ENCODE assay signal across 10 mouse cellular contexts in the genomic region with DNA sequence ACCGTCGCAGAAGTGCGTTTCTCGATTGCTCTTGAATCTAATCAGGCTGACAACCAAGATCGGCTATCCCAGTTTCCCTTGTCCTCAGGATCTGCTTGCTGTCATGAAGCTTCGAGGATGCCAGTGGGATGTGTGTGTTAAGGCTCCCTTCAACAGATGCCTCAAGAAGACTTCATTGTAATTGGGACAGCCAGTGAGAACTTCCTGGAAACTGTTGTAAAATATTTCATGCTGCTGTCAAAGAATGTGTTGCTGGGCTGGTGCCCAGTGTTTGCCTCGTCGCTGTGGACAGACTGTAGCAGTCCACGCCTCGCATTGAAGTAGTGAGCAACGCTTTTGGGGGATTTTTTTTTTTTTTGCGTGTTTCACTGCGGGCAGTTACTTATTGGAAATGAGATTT.
DNase-seq lines count a peak whose midpoint lies in the region; ATAC-seq lines count a peak whose summit lies in the region.
"Had no signal": no experiment of that assay in that cellular context is flagged by ENCODE, and none has a peak within 500 bp of the region (broad histone marks: within the 10 kb centered on the region; RNA-seq: fewer than 3 reads in every experiment).

No protein-coding gene starts in this region.

- no peaks in the 10 kb centered on the region for H3K9me3 ChIP-seq in kidney, embryonic 15.5 days (replicated peaks)
- H3K9me3 ChIP-seq: hindbrain, embryonic 15.5 days; liver, embryonic 15.5 days had no signal

- peak; percentile 24 for DNase-seq in adrenal gland, postnatal 14 days
- DNase-seq in adrenal gland, postnatal 25 days, result no peak
- peak; percentile 66 for DNase-seq in kidney, postnatal 14 days
- DNase-seq in large intestine, adult 2 months (ENCODE audit: low read depth, low spot score), result peak; percentile 7
- peak; percentile 51 for DNase-seq in right cerebral cortex, adult 18-20 months
- DNase-seq in adrenal gland, adult 8-10 months, result no peak
- DNase-seq in retina, embryonic 14.5 days (ENCODE audit: low spot score), result no peak

- H3K9ac ChIP-seq in kidney, embryonic 15.5 days, result no peak overlapping the region
- H3K9ac ChIP-seq: hindbrain, embryonic 15.5 days; liver, embryonic 15.5 days had no signal

- H3K27me3 ChIP-seq in kidney, embryonic 15.5 days, result peaks cover 11% of the 10 kb centered on the region
- H3K27me3 ChIP-seq: hindbrain, embryonic 15.5 days; liver, embryonic 15.5 days had no signal

- no peak overlapping the region for H3K4me2 ChIP-seq in kidney, embryonic 15.5 days
- H3K4me2 ChIP-seq: hindbrain, embryonic 15.5 days; liver, embryonic 15.5 days had no signal

- WGBS in kidney, embryonic 15.5 days, result 59% methylated on average over 13 of the region's 13 CpGs
- WGBS in large intestine, adult 2 months, result 33% methylated on average over 13 of the region's 13 CpGs

- H3K36me3 ChIP-seq in kidney, embryonic 15.5 days, result no peaks in the 10 kb centered on the region
- H3K36me3 ChIP-seq: hindbrain, embryonic 15.5 days; liver, embryonic 15.5 days had no signal

- H3K4me1 ChIP-seq in kidney, embryonic 15.5 days, result peaks cover 12% of the 10 kb centered on the region; the same call in 1 of the 2 replicates
- H3K4me1 ChIP-seq: liver, embryonic 15.5 days had no signal

- no peak for ATAC-seq in kidney, embryonic 15.5 days (replicated peaks; ENCODE audit: low FRiP score)

- H3K4me3 ChIP-seq in kidney, embryonic 15.5 days (replicated peaks), result no peak overlapping the region
- H3K4me3 ChIP-seq: hindbrain, embryonic 15.5 days; liver, embryonic 15.5 days had no signal

- no peak overlapping the region for H3K27ac ChIP-seq in kidney, embryonic 15.5 days
- H3K27ac ChIP-seq: hindbrain, embryonic 15.5 days; liver, embryonic 15.5 days had no signal

Comparison
In these comparisons a context has a peak if more than half of its experiments do, and no peak if none do; other contexts are left out.
1. DNase-seq: peak in adrenal gland, postnatal 14 days (single experiment), kidney, postnatal 14 days (single experiment), large intestine, adult 2 months (single experiment) and right cerebral cortex, adult 18-20 months (single experiment); none in adrenal gland, postnatal 25 days (single experiment), adrenal gland, adult 8-10 months (single experiment) and retina, embryonic 14.5 days (single experiment).